Mouse (Mus musculus): ENCODE data around the gene Sept5. TPM values are rescaled to one million over a fixed set of nuclear protein-coding genes. Genes with fewer than 3 reads are reported as not detected.
A peak's percentile ranks its signal among the peaks of the same experiment; 100 is the strongest.

Sept5 gene
- total RNA-seq (2021), result 10 to 100 TPM in 1 of 2 experiments, 1 to 10 TPM in 1; 7.9 to 10.7 TPM
- long read RNA-seq, experiment 1, partial matches to known transcripts, result 0 of 2 reads
- long read RNA-seq, experiment 1, other reads (novel, unspliced or antisense), result 1 of 2 reads
- long read RNA-seq, experiment 2, result 0 reads

- peak; percentile 73 to 83 for DNase-seq (ENCODE audit: low spot score in 2 of 2)
Observed at GRCm38 (mm10) chr16:18629390-18630231, at the start of gene Sept5. TSS of gene Sept5 (minus strand) at chr16:18629954.

DNA sequence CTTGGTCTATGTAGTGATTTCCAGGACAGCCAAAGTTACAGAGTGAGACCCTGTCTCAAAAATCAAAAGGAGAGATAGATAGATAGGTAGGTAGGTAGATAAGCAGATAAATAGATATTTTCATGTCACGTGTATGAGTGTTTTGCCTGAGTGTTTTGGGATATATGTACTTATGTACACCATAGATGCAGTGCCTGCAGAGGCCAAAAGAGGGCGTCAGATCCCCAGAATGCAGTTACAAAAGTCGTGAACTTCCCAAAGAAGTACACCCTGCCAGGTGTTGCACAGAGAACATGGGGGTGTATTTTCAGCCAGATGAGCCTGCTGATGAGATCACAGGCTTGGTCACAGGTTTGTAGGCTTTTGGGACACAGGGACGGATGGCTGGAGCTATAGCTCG, 49.4 kb upstream of the Sept5 start:
- no peak for DNase-seq (ENCODE audit: low spot score in 2 of 2)

GRCm38 (mm10) chr16:18677746-18678679, 48.3 kb upstream of the Sept5 start:
- DNase-seq (ENCODE audit: low spot score in 2 of 2), result peak; percentile 75 to 79

GRCm38 (mm10) chr16:18673005-18673404, 43.3 kb upstream of the Sept5 start:
- no peak for DNase-seq (ENCODE audit: low spot score in 2 of 2)

- no peak for DNase-seq (ENCODE audit: low spot score in 2 of 2)
Observed at GRCm38 (mm10) chr16:18672027-18672426, 42.3 kb upstream of the Sept5 start.

GRCm38 (mm10) chr16:18669914-18670313, 40.2 kb upstream of the Sept5 start:
- no peak for DNase-seq (ENCODE audit: low spot score in 2 of 2)

DNA sequence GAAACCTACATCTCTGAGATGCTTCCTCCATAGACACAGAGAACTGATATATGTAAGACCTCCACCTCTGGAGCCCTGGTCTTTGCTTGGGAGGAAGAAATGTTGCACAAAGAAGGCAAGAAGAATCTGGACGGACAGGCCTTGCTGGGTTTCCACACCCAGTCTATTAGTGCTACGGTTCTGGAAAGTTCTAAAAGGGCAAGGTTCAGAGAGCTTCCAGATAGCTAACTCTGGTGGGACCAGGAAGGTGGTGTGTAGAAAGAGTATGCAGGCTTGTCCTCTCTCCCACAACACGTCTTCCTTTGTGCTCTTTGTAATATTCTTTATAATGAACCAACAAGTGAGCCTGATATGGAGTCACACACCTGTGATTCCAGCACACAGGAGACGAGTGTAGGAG, 28.8 kb upstream of the Sept5 start:
- no peak for DNase-seq (ENCODE audit: low spot score in 2 of 2)

GRCm38 (mm10) chr16:18655372-18656098, 25.8 kb upstream of the Sept5 start:
- no peak for DNase-seq (ENCODE audit: low spot score in 2 of 2)

DNA sequence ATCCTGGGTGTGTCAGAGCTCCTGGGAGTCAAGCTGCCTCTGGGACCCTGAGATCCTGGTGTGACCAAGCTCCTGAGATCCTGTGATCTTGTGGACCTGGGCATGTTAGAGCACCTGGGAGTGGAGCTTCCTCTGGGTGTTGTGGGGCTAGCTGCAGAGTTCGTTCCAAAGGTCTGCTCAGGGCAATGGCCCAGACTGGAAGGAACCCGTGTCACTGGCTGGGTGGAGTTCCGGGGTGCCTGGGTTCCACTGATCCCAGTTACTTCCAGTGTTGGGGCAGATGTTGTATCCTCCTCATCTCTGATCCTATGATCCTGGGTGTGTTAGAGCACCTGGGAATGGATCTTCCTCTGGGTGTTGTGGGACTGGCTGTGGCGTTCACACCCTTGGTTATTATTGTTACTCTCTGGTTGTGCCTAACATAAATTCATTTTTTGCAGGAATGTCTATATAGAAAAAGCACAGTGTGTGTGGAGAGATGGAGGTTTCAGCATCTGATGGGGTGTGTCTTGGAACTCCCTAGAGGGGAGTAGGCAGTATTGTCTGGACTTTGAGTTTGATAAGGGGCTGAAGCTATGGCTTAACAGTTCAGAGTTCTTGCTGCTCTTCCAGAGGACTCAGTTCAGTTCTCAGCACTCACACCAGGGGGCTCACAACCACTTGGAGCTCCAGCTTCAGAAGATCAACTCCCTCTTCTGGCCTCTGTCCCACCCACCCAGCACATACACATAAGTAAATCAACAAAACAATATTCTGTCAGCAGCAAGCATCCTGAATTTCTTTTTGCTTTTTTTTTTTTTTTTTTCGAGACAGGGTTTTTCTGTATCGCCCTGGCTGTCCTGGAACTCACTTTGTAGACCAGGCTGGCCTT, 23.8 kb upstream of the Sept5 start:
- DNase-seq (ENCODE audit: low spot score in 2 of 2), result no peak

DNA sequence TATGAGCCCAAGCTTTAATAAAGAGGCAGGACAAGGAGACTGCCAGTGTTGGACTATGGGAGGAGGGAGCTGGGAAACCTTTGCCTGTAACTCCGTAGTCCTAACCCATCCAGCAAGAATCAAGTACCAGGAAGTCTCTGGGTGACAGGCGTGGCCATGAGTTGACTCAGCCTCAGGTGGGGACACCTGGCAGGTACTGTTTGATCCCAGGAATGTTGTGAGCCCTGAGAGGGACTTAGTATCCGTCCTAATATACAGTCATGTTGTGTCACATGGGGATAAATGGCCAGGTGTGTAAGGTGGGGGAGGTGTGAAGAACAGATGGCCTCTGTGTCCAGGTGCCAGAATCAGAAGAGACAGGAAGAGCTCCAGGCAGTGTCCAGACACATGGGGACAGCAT, 19.4 kb upstream of the Sept5 start:
- DNase-seq (ENCODE audit: low spot score in 2 of 2), result no peak

DNA sequence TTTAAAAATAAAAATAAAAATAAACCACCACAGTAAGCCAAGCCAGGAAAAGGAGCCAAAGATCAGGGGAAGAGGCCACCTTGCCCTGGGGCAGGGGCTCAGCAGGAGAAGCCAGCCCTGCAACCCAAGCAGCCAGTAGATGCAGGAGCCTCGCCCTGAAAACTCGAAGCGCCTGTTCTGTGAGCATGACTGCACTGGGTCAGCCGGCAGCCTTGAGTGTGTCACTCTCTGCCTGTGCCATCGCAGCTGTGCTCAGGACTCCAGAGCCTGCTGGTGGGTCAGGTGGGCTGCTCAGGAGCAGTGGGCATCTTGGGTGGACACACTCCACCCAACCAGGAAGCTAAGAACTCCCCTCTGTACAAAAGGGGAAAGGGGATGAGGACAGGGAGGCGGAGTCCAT, 15.6 kb upstream of the Sept5 start:
- DNase-seq (ENCODE audit: low spot score in 2 of 2), result no peak

DNA sequence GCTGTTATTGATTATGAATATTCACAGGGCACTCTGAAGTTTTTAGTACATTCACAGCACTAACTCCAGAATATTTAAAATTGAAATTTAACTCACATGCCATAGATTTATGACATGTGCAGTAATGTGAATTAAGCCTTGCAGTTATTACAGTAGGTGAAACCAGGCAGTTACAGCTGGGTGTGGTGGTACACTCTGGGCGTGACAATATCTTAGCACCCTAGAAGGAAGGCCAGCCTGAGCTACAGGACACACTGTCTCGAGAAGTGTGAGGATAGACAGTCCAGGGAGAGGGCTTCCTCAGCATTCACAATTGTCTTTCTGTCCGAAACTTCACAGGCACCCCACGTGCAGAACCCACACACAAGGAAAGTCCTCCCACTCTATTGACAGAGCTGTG, 14.7 kb upstream of the Sept5 start:
- DNase-seq (ENCODE audit: low spot score in 2 of 2), result no peak

GRCm38 (mm10) chr16:18643406-18643998, 13.7 kb upstream of the Sept5 start:
- no peak for DNase-seq (ENCODE audit: low spot score in 2 of 2)

- no peak for DNase-seq (ENCODE audit: low spot score in 2 of 2)
Observed at GRCm38 (mm10) chr16:18642897-18643296, 13.1 kb upstream of the Sept5 start.

DNA sequence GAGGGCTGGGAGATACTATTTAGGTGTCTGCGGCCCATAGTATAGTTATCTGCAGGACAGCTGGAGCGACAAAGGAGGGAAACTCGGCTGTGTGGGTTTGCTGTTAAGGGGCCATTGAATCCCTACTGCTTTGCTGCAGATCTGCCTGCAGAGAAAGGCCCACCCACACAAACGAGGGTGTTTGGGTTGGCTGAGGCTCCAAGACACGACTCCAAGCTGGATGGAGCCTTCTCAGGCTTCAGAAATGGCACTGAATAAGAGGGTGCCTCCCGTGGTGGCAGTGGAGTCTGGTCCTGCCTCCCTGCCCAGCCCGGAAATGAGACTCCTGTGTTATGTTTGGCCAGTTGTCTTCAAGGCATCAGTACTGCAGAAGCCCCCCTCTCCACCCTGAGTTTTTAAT, 12.5 kb upstream of the Sept5 start:
- no peak for DNase-seq (ENCODE audit: low spot score in 2 of 2)

DNA sequence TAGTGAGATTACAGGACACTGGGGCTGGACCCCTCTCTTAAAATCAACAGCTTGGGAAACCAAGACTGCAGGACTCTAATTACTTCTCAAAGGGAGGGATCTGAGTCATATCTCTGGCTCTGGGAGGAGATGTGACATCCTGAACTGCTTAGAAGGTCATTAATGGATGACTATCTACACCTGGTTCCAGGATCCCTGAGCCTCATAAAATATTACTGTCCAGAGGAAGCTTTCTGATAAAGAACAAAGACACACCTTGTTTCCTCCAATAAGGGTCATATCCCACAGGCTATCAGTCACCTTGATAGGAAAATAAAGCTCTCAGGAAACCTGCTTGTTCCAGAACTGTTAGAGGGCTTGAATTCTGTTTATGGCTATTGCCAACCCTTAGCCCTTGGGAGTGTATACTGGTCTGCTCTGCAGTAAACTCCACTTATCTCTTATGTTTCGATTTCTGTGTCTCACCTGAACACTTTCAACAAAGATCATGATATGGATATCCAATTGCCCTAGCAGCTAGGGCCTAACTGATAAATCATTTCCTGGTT, 9.7 kb upstream of the Sept5 start:
- DNase-seq (ENCODE audit: low spot score in 2 of 2), result no peak

- no peak for DNase-seq (ENCODE audit: low spot score in 2 of 2)
Observed at GRCm38 (mm10) chr16:18638396-18638795, 8.6 kb upstream of the Sept5 start.

- DNase-seq (ENCODE audit: low spot score in 2 of 2), result no peak
Observed at GRCm38 (mm10) chr16:18636804-18637203, 7.0 kb upstream of the Sept5 start.

DNA sequence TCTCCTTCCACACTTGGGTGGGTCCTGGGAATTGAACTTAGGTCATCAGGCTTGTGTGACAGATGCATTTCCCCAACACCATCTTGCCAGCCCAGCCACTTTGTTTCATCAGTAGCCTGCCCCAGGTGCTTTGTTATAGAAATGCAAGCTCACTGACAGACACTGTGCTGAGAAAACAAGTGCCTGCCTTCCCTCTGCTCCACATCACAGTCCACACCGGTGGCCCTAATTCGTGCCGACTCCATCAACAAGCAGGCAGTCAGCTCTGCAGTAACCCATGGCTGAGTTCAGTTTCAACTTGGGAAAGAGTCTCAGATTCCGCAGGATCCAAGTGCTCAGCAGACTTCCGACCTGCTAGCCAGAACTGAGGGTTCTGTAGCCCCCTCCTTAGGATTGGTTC, 6.6 kb upstream of the Sept5 start:
- DNase-seq (ENCODE audit: low spot score in 2 of 2), result no peak

Data from adrenal gland, adult 18-20 months (tissue).